ENCODE assay signal across 8 mouse cellular contexts in genomic region chr15:79932323-79932987, GRCm38 (mm10). TPM values are rescaled to one million over a fixed set of nuclear protein-coding genes. Genes with fewer than 3 reads are reported as not detected.
DNase-seq lines count a peak whose midpoint lies in the region; ATAC-seq lines count a peak whose summit lies in the region.

No protein-coding gene starts in this region.

- intact Hi-C loops in left cerebral cortex, postnatal 4 days (cut with DNase I) = no loop called here

- DNase-seq in adrenal gland, adult 8-10 months = peak; percentile 89
- peak; percentile 87 for DNase-seq in embryo, embryonic 9.5 days (ENCODE audit: extremely low spot score)
- DNase-seq in kidney, adult 11 months = peak; percentile 94
- DNase-seq in left cerebral cortex, postnatal 4 days = peak; percentile 89
- DNase-seq in midbrain, embryonic 11.5 days (ENCODE audit: low spot score, missing footprints) = peak; percentile 98
- DNase-seq in right cerebral cortex, postnatal 4 days = peak; percentile 83
- peak; percentile 90 for DNase-seq in yolk sac, embryonic 10.5 days (ENCODE audit: low spot score)

- H3K36me3 ChIP-seq in midbrain, embryonic 11.5 days (ENCODE audit: control insufficient read depth, insufficient read depth, low read length) = no peaks in the 10 kb centered on the region

- H3K27ac ChIP-seq in midbrain, embryonic 11.5 days (ENCODE audit: low read depth, low read length) = no peak overlapping the region; the same call in 1 of the 2 replicates

- WGBS in midbrain, embryonic 11.5 days = 1% methylated on average over 55 of the region's 62 CpGs

- ATAC-seq in granulocyte monocyte progenitor cell, adult 5-6 weeks (replicated peaks; ENCODE audit: poor library complexity, severe bottlenecking) = peak; percentile 78
- ATAC-seq in midbrain, embryonic 11.5 days (ENCODE audit: low FRiP score) = peak; percentile 67

- H3K9me3 ChIP-seq in midbrain, embryonic 11.5 days (ENCODE audit: control insufficient read depth, low read length) = no peaks in the 10 kb centered on the region

- peak overlapping the region; percentile 88 for H3K4me2 ChIP-seq in midbrain, embryonic 11.5 days

- peaks cover 16% of the 10 kb centered on the region for H3K4me1 ChIP-seq in midbrain, embryonic 11.5 days (ENCODE audit: control insufficient read depth, insufficient read depth, low read length)

- peak overlapping the region; percentile 72 for H3K9ac ChIP-seq in midbrain, embryonic 11.5 days (ENCODE audit: low read length)

- peaks cover 19% of the 10 kb centered on the region for H3K27me3 ChIP-seq in midbrain, embryonic 11.5 days (ENCODE audit: control insufficient read depth, insufficient read depth, low read length)

- H3K4me3 ChIP-seq in midbrain, embryonic 11.5 days (ENCODE audit: low read depth, low read length) = peak overlapping the region; percentile 64

RNA-seq across cellular contexts. Expression of gene Cbx7, which starts 38.5 kb away (rescaled TPM):
- total RNA-seq in adrenal gland, adult 8-10 months (2022) = 10 to 100 TPM; 27.5 to 51.1 (median 40.9) TPM
- 3.4 and 3.7 TPM in 2 replicates for total RNA-seq in granulocyte monocyte progenitor cell, adult 5-6 weeks (2014; fragmentation: Nextera tagmentation)
- total RNA-seq in granulocyte monocyte progenitor cell, adult 5-6 weeks (2017) = 0.26 and 1.7 TPM in 2 replicates
- 1 to 10 TPM; 5.6 to 6.8 TPM for total RNA-seq in left cerebral cortex, postnatal 4 days (2021)
- 1.4 and 1.9 TPM in 2 replicates for polyA plus RNA-seq in midbrain, embryonic 11.5 days (2014; fragmentation: Nextera tagmentation; extraction: Ambion mirVana)

RNA-seq across cellular contexts. Expression of gene Apobec3, which starts 41.0 kb away (rescaled TPM):
- 10 to 100 TPM; 16.1 to 29.3 (median 22.9) TPM for total RNA-seq in adrenal gland, adult 8-10 months (2022)
- total RNA-seq in granulocyte monocyte progenitor cell, adult 5-6 weeks (2014; fragmentation: Nextera tagmentation) = 213 and 215 TPM in 2 replicates
- 159 and 162 TPM in 2 replicates for total RNA-seq in granulocyte monocyte progenitor cell, adult 5-6 weeks (2017)
- total RNA-seq in left cerebral cortex, postnatal 4 days (2021) = 1 to 10 TPM; 4.7 to 6.0 TPM
- polyA plus RNA-seq in midbrain, embryonic 11.5 days (2014; fragmentation: Nextera tagmentation; extraction: Ambion mirVana) = 5.5 and 6.0 TPM in 2 replicates

Comparison
In these comparisons a context has a peak if more than half of its experiments do, and no peak if none do; other contexts are left out.
1. RNA of gene Apobec3, which starts 41.0 kb away (total RNA-seq): 159 to 215 TPM in granulocyte monocyte progenitor cell, adult 5-6 weeks; 16.1 to 29.3 TPM in adrenal gland, adult 8-10 months and 4.7 to 6.0 TPM in left cerebral cortex, postnatal 4 days; every median in the first group is over 4 times any median in the second.
2. Peak in every context shown above with its lines, with median percentiles within 50 percentile points of each other: DNase-seq.